Mouse (Mus musculus): Measurements from ENCODE around the gene Fam160b1. TPM values are rescaled to one million over a fixed set of nuclear protein-coding genes. Genes with fewer than 3 reads are reported as not detected.

Gene Fam160b1
- 4.1 and 4.4 TPM in 2 replicates for total RNA-seq (2012; rRNA removed)
- 4.8 and 4.9 TPM in 2 replicates for total RNA-seq (2014; rRNA removed)
- 6.5 and 7.7 TPM in 2 replicates for polyA plus RNA-seq (2012; ENCODE audit: insufficient read length, low read depth)

GRCm38 (mm10) chr19:57360341-57361130, at the start of gene Fam160b1:
Gene Fam160b1 (plus strand): TSS chr19:57360680.
- Histone ChIP-seq H3K4me1 (ENCODE audit: control insufficient read depth in 1 of 2, insufficient read depth in 2 of 2) (peaks cover 16 to 44% of the 10 kb centered on the region in 2 experiments), H3K36me3 (replicated peaks in 1 of 2; ENCODE audit: control insufficient read depth in 1 of 2, insufficient read depth in 1 of 2, low read length in 1 of 2) (peaks cover 5 to 34% of the 10 kb centered on the region in 2 experiments), H3K4me2 (ENCODE audit: insufficient read depth, low read depth, poor library complexity, severe bottlenecking) (peak within 1 kb of the TSS; percentile 72), H3K79me2 (replicated peaks; ENCODE audit: control insufficient read depth, extremely low read depth, insufficient read depth, poor library complexity, severe bottlenecking) (peaks cover 61% of the 10 kb centered on the region), H3K9me3 (replicated peaks; ENCODE audit: low read length) (no peaks in the 10 kb centered on the region), H3K4me3 (replicated peaks in 1 of 3; ENCODE audit: low read depth in 2 of 3, low read length in 2 of 3, poor library complexity in 1 of 3) (peak within 1 kb of the TSS; percentile 91 to 97 (median 93)), H3K27ac (ENCODE audit: insufficient read depth, low read depth) (peak within 1 kb of the TSS; percentile 90), H3K27me3 (replicated peaks) (no peaks in the 10 kb centered on the region), H3K9ac (ENCODE audit: insufficient read depth, low read depth) (peak within 1 kb of the TSS; percentile 99)
- peak; percentile 93 for DNase-seq (ENCODE audit: extremely low read depth)
- dilution Hi-C loops (cut with MboI; ENCODE audit: extremely low pct_ligation_motif_present, extremely low pct_unique_long_range_greater_than_20kb, low sequenced_read_pairs) (no loop called here), in situ Hi-C loops (cut with MboI; ENCODE audit: low pct_ligation_motif_present, low pct_unique_long_range_greater_than_20kb, low sequenced_read_pairs) (no loop called here)
- peak; percentile 82; the same call in 1 of the 2 replicates for TF ChIP-seq SIN3A (IDR thresholded peaks at IDR 0.05; ENCODE audit: low read length)
- no peak for TF ChIP-seq PAX5 (IDR thresholded peaks at IDR 0.05; ENCODE audit: low read length)
- TF ChIP-seq KAT2A (IDR thresholded peaks at IDR 0.05; ENCODE audit: insufficient replicate concordance, low read length), result no peak
- TF ChIP-seq RCOR1 (conservative IDR thresholded peaks at IDR 0.05; ENCODE audit: low read depth, low read length), result no peak
- peak; percentile 82 for TF ChIP-seq NRF1 (IDR thresholded peaks at IDR 0.05; ENCODE audit: low read depth, low read length)
- 0 out of 2 replicates have a peak, but pooled peaks have one; percentile 27 for TF ChIP-seq USF2 (conservative IDR thresholded peaks at IDR 0.05; ENCODE audit: low read depth, low read length)
- TF ChIP-seq JUND (conservative IDR thresholded peaks at IDR 0.05; ENCODE audit: low read depth, low read length), result no peak
- no peak for TF ChIP-seq ZKSCAN1 (IDR thresholded peaks at IDR 0.05; ENCODE audit: borderline replicate concordance, low read depth, low read length)
- 0 out of 2 replicates have a peak, but pooled peaks have one; percentile 34 for TF ChIP-seq ETS1 (conservative IDR thresholded peaks at IDR 0.05; ENCODE audit: low read depth, low read length)
- no peak for TF ChIP-seq ZNF384 (IDR thresholded peaks at IDR 0.05; ENCODE audit: low read depth, low read length)
- TF ChIP-seq JUN (IDR thresholded peaks at IDR 0.05; ENCODE audit: insufficient read depth, low read depth, low read length), result no peak
- TF ChIP-seq EP300 (IDR thresholded peaks at IDR 0.05; ENCODE audit: low read length), result no peak
- no peak for TF ChIP-seq ZC3H11A (IDR thresholded peaks at IDR 0.05; ENCODE audit: low read depth, low read length)
- TF ChIP-seq MXI1 (IDR thresholded peaks at IDR 0.05; ENCODE audit: low read depth, low read length), result peak; percentile 96
- TF ChIP-seq RAD21 (IDR thresholded peaks at IDR 0.05; ENCODE audit: low read depth, low read length), result no peak
- TF ChIP-seq E2F4 (IDR thresholded peaks at IDR 0.05; ENCODE audit: insufficient replicate concordance, low read depth, low read length), result no peak
- TF ChIP-seq MEF2A (IDR thresholded peaks at IDR 0.05; ENCODE audit: borderline replicate concordance, low read depth, low read length), result peak; percentile 44; the same call in 1 of the 2 replicates
- TF ChIP-seq MYC (IDR thresholded peaks at IDR 0.05; ENCODE audit: low read depth, low read length), result peak; percentile 97
- peak; percentile 94 for TF ChIP-seq MAX (IDR thresholded peaks at IDR 0.05; ENCODE audit: low read length)
- peak; percentile 69; the same call in 1 of the 2 replicates for TF ChIP-seq UBTF (IDR thresholded peaks at IDR 0.05; ENCODE audit: low read depth, low read length)
- peak; percentile 94 for TF ChIP-seq POLR2A (IDR thresholded peaks at IDR 0.05; ENCODE audit: low read depth, low read length)
- peak in 1 of 2 experiments; percentile 74; a peak in 2 of 4 replicates for TF ChIP-seq CTCF (conservative IDR thresholded peaks at IDR 0.05 in 1 of 2, IDR thresholded peaks at IDR 0.05 in 1 of 2; ENCODE audit: low read depth in 2 of 2, low read length in 2 of 2)
- TF ChIP-seq TCF12 (IDR thresholded peaks at IDR 0.05; ENCODE audit: low read depth, low read length), result peak; percentile 82
- TF ChIP-seq CHD1 (IDR thresholded peaks at IDR 0.05; ENCODE audit: low read depth, low read length), result no peak; the same call in none of the 2 replicates
- TF ChIP-seq ELF1 (IDR thresholded peaks at IDR 0.05; ENCODE audit: low read depth, low read length), result peak; percentile 83
- TF ChIP-seq POLR2AphosphoS2 (IDR thresholded peaks at IDR 0.05; ENCODE audit: low read depth, low read length), result peak; percentile 71; the same call in 1 of the 2 replicates
- peak; percentile 57 for TF ChIP-seq HCFC1 (IDR thresholded peaks at IDR 0.05; ENCODE audit: low read depth, low read length)
- peak; percentile 80; the same call in 1 of the 2 replicates for TF ChIP-seq ZMIZ1 (IDR thresholded peaks at IDR 0.05; ENCODE audit: low read depth, low read length)
- peak; percentile 82 for TF ChIP-seq TBP (conservative IDR thresholded peaks at IDR 0.05; ENCODE audit: low read depth, low read length)
- TF ChIP-seq MAFK (IDR thresholded peaks at IDR 0.05; ENCODE audit: insufficient replicate concordance, low read length), result no peak
- no peak for TF ChIP-seq MAZ (IDR thresholded peaks at IDR 0.05; ENCODE audit: low read depth, low read length)
- TF ChIP-seq GABPA (IDR thresholded peaks at IDR 0.05; ENCODE audit: insufficient replicate concordance, low read depth, low read length), result no peak
- peak; percentile 75 for TF ChIP-seq BHLHE40 (IDR thresholded peaks at IDR 0.05; ENCODE audit: low read depth, low read length)
- TF ChIP-seq SMC3 (IDR thresholded peaks at IDR 0.05; ENCODE audit: low read depth, low read length), result no peak
- peak; percentile 83 for TF ChIP-seq NELFE (IDR thresholded peaks at IDR 0.05; ENCODE audit: low read depth, low read length)
- peak; percentile 41 for TF ChIP-seq USF1 (IDR thresholded peaks at IDR 0.05; ENCODE audit: low read depth, low read length)
- no peak for TF ChIP-seq CHD2 (IDR thresholded peaks at IDR 0.05; ENCODE audit: low read length)
- TF ChIP-seq IRF4 (IDR thresholded peaks at IDR 0.05; ENCODE audit: low read depth, low read length), result no peak
